Mouse (Mus musculus): Measurements from ENCODE around the gene Olfr140.

GRCm38 (mm10) chr2:90035037-90035436 lies 28.4 kb downstream of the Olfr140 start, which contains the start of gene Olfr1265:
- TF ChIP-seq POLR2A (IDR thresholded peaks at IDR 0.05; ENCODE audit: insufficient read depth, low read length) (no peak), CTCF (IDR thresholded peaks at IDR 0.05; ENCODE audit: low read depth, low read length) (no peak)
